Mouse (Mus musculus) intestine, embryonic 14.5 days (tissue): ENCODE data around the gene Arsa. TPM values are rescaled to one million over a fixed set of nuclear protein-coding genes. Genes with fewer than 3 reads are reported as not detected.
A peak's percentile ranks its signal among the peaks of the same experiment; 100 is the strongest.

Experiments used
- ATAC-seq: fragments of 200-750 bp; cut with Nextera tagmentation; replicated peaks from 2 replicates; pipeline ENCODE4 v1.8.0; 2017; ENCODE audit warnings: low read depth, moderate number of reproducible peaks, moderate TSS enrichment, moderate library complexity; ENCODE audit not compliant: low FRiP score, low TSS enrichment
- DNase-seq: peaks from one replicate; pipeline ENCODE4 v3.0.0-alpha.2; 2018; ENCODE audit warnings: low spot score
- H3K27ac ChIP-seq: fragments of 300-500 bp; sonication (generic); 2 replicates; pipeline ENCODE4 v1.5.1; 2014; ENCODE audit warnings: low read depth, mild to moderate bottlenecking, control low read depth
- H3K27me3 ChIP-seq: fragments of 300-500 bp; sonication (generic); replicated peaks from 2 replicates; pipeline ENCODE4 v1.6.1; 2014; ENCODE audit warnings: low read length, control low read depth; ENCODE audit not compliant: control insufficient read depth, insufficient read depth
- H3K36me3 ChIP-seq: fragments of 300-500 bp; sonication (generic); 2 replicates; pipeline ENCODE4 v1.6.1; 2014; ENCODE audit warnings: low read length, control low read depth; ENCODE audit not compliant: control insufficient read depth, insufficient read depth
- H3K4me1 ChIP-seq: fragments of 300-500 bp; sonication (generic); replicated peaks from 2 replicates; pipeline ENCODE4 v1.6.1; 2014; ENCODE audit warnings: low read length, control low read depth, mixed read lengths; ENCODE audit not compliant: control insufficient read depth, insufficient read depth
- H3K4me2 ChIP-seq: fragments of 300-500 bp; sonication (generic); 2 replicates; pipeline ENCODE4 v1.6.1; 2014; ENCODE audit warnings: low read length
- H3K4me3 ChIP-seq: fragments of 300-500 bp; sonication (generic); 2 replicates; pipeline ENCODE4 v1.5.1; 2014; ENCODE audit warnings: low read depth, low read length, control low read depth, mixed read lengths
- H3K9ac ChIP-seq: fragments of 300-500 bp; sonication (generic); 2 replicates; pipeline ENCODE4 v1.6.1; 2014; ENCODE audit warnings: mild to moderate bottlenecking, low read length
- H3K9me3 ChIP-seq: fragments of 300-500 bp; sonication (generic); 2 replicates; pipeline ENCODE4 v1.6.1; 2016; ENCODE audit warnings: low read length, control low read depth; ENCODE audit not compliant: control insufficient read depth
- WGBS: fragments of 180-500 bp; shearing (Covaris S2); extraction: QIAGEN DNeasy Blood & Tissue Kit; methylation state at CpG from one replicate; pipeline ENCODE4 v1.1.7; 2014; 5-methylcytosine and 5-hydroxymethylcytosine counted together
- polyA plus RNA-seq: library from polyadenylated mRNA; unstranded; fragments of >200 nt; fragmentation: Nextera tagmentation; extraction: Ambion mirVana; gene quantifications from 2 replicates; pipeline ENCODE4 v1.2.1, GENCODE M21; 2014

The Arsa gene
- polyA plus RNA-seq = 14.4 and 15.4 TPM in 2 replicates

GRCm38 (mm10) chr15:89477091-89477491, at the start of gene Arsa:
Gene Arsa, minus strand, starts transcription at chr15:89477425.
- Histone ChIP-seq H3K9me3 (no peaks in the 10 kb centered on the region; the same call in 1 of the 2 replicates), H3K36me3 (no peaks in the 10 kb centered on the region), H3K4me3 (peak within 1 kb of the TSS; percentile 56), H3K4me1 (0 out of 2 replicates have a peak, but pooled peaks cover 4% of the 10 kb centered on the region), H3K9ac (peak within 1 kb of the TSS; percentile 58), H3K4me2 (peak within 1 kb of the TSS; percentile 86), H3K27me3 (no peaks in the 10 kb centered on the region), H3K27ac (peak within 1 kb of the TSS; percentile 70)
- ATAC-seq = no peak
- no peak for DNase-seq
- WGBS = 31% methylated on average over 9 of the region's 9 CpGs

DNA sequence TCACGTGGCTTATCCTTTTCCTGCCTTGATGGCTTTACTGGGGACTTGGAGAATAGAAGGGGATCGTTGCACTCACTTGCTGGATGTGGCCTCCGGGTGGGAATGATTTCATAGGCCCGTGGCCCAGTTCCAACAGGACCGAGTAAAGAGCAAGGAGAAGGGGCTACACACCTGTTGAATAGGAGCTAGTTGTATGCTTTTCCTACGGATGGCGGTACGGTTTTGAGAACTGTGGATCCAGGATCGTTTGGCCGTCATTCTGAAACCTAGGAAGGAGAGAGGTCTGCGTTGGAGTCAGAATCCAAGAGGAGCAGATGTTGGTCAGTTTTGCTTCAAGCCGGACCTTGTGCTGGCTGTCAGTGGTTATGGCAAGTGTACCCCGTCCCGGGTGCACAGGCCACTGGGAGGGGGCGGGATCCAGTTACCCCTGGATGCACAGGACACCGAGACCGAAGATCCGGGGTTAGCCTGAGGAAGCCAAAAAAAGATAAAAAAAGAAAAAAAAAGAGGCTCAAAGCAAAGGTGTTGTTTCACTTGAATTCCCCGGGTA, 49.6 kb upstream of the Arsa start:
- H3K4me1 ChIP-seq = no peaks in the 10 kb centered on the region
- H3K27ac ChIP-seq = no peak overlapping the region
- ATAC-seq (no peak), DNase-seq (no peak)
- H3K27me3 ChIP-seq = peaks cover 23% of the 10 kb centered on the region
- no peak overlapping the region for H3K9ac ChIP-seq
- no peaks in the 10 kb centered on the region for H3K36me3 ChIP-seq
- no peak overlapping the region for H3K4me3 ChIP-seq
- no peaks in the 10 kb centered on the region for H3K9me3 ChIP-seq
- WGBS = 93% methylated on average over 19 of the region's 19 CpGs
- no peak overlapping the region for H3K4me2 ChIP-seq

- Histone ChIP-seq H3K4me2 (no peak overlapping the region), H3K4me3 (no peak overlapping the region), H3K27me3 (peaks cover 23% of the 10 kb centered on the region), H3K36me3 (no peaks in the 10 kb centered on the region), H3K4me1 (no peaks in the 10 kb centered on the region), H3K9ac (no peak overlapping the region), H3K27ac (no peak overlapping the region), H3K9me3 (no peaks in the 10 kb centered on the region)
- ATAC-seq (no peak), DNase-seq (no peak)
- WGBS = 77% methylated on average over 7 of the region's 7 CpGs
Measured at GRCm38 (mm10) chr15:89525896-89526295, 48.7 kb upstream of the Arsa start.

DNA sequence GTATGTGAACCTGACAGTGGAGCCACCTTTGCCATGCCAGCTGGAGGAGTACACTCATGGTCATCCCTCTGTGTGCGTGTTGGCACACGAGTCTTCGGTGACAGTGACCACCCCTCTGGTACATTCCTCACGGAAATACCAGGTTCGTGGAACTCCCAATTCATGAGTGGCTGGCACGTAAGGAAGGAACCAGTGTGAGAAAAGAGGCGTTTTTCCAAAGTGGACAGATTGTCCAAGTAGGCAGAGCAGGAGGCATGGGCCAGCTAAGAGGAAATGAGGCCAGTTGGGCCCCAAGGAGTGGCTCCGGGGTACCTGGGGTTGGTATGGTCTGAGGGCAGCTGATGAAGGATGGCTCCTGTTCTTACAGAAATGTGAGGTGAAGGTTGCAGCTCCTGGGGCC, 48.2 kb upstream of the Arsa start:
- H3K9ac ChIP-seq = no peak overlapping the region
- H3K4me1 ChIP-seq = no peaks in the 10 kb centered on the region
- no peak overlapping the region for H3K4me2 ChIP-seq
- WGBS = 94% methylated on average over 8 of the region's 8 CpGs
- DNase-seq (no peak), ATAC-seq (no peak)
- no peaks in the 10 kb centered on the region for H3K36me3 ChIP-seq
- H3K4me3 ChIP-seq = no peak overlapping the region
- no peaks in the 10 kb centered on the region for H3K9me3 ChIP-seq
- H3K27ac ChIP-seq = no peak overlapping the region
- peaks cover 23% of the 10 kb centered on the region for H3K27me3 ChIP-seq

- H3K27ac ChIP-seq = no peak overlapping the region
- no peaks in the 10 kb centered on the region for H3K36me3 ChIP-seq
- WGBS = 73% methylated on average over 8 of the region's 8 CpGs
- 0 out of 2 replicates have a peak, but pooled peaks have one; percentile 6 for ATAC-seq
- peak overlapping the region; percentile 54; the same call in 1 of the 2 replicates for H3K4me3 ChIP-seq
- H3K4me2 ChIP-seq = peak overlapping the region; percentile 88
- H3K9ac ChIP-seq = no peak overlapping the region; the same call in 1 of the 2 replicates
- H3K9me3 ChIP-seq = no peaks in the 10 kb centered on the region
- H3K4me1 ChIP-seq = no peaks in the 10 kb centered on the region
- DNase-seq = no peak
- H3K27me3 ChIP-seq = peaks cover 23% of the 10 kb centered on the region
Measured at GRCm38 (mm10) chr15:89524611-89525415, 47.6 kb upstream of the Arsa start.

- DNase-seq (no peak), ATAC-seq (peak; percentile 26; the same call in 1 of the 2 replicates)
- peak overlapping the region; percentile 88 for H3K4me2 ChIP-seq
- peak overlapping the region; percentile 43 for H3K9ac ChIP-seq
- H3K4me1 ChIP-seq = no peaks in the 10 kb centered on the region
- H3K9me3 ChIP-seq = no peaks in the 10 kb centered on the region
- H3K4me3 ChIP-seq = peak overlapping the region; percentile 54
- peaks cover 23% of the 10 kb centered on the region for H3K27me3 ChIP-seq
- no peak overlapping the region for H3K27ac ChIP-seq
- WGBS = 4% methylated on average over 51 of the region's 52 CpGs
- H3K36me3 ChIP-seq = no peaks in the 10 kb centered on the region
Measured at GRCm38 (mm10) chr15:89524001-89524571, 46.9 kb upstream of the Arsa start.

- Histone ChIP-seq H3K27me3 (peaks cover 23% of the 10 kb centered on the region), H3K4me1 (no peaks in the 10 kb centered on the region), H3K36me3 (no peaks in the 10 kb centered on the region), H3K27ac (no peak overlapping the region), H3K9me3 (no peaks in the 10 kb centered on the region), H3K4me3 (peak overlapping the region; percentile 54), H3K4me2 (peak overlapping the region; percentile 88), H3K9ac (0 out of 2 replicates have a peak overlapping the region, but pooled peaks have one; percentile 20)
- WGBS = 14% methylated on average over 38 of the region's 47 CpGs
- ATAC-seq (peak; percentile 57), DNase-seq (peak; percentile 69)
Measured at GRCm38 (mm10) chr15:89523283-89523832, 46.1 kb upstream of the Arsa start.

DNA sequence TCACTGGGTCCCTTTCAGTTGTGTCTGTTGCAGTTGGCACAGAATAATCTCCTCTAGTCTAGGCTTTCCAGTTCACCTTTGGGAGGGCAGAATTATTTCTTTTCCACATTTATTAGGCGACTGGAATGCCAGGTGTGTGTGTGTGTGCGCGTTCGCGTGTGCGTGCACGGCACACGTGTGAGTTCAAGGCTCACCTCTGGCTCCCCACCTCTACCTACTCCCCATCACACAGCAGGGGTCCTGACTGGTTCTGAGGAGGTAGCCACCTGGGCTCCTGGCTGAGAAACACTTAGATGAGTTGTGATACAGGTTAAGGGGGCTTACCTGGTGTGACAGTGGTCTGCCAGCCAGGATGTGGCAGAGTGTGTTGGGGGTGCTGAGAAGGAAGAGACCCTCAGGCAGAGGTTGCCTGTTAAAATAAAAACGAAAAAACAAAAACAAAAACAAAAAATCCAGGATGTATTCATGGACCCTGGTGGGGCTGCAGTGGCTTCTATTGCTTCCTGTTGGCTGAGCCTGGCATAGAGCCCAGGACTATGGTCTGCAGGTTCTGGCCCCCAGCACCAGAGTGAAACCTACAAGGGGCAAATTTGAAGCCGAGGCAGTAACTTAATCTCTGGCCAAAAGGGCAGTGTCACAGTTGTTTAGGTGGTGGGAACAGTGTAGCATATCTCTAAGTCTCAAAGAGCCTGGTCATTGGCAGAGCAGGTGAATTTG, 45.5 kb upstream of the Arsa start:
- ATAC-seq = no peak
- Histone ChIP-seq H3K27me3 (peaks cover 23% of the 10 kb centered on the region), H3K36me3 (no peaks in the 10 kb centered on the region), H3K4me2 (no peak overlapping the region; the same call in 1 of the 2 replicates), H3K27ac (no peak overlapping the region), H3K9ac (no peak overlapping the region), H3K9me3 (no peaks in the 10 kb centered on the region), H3K4me1 (no peaks in the 10 kb centered on the region), H3K4me3 (no peak overlapping the region)
- 84% methylated on average over 10 of the region's 10 CpGs for WGBS
- DNase-seq = no peak
